Mouse (Mus musculus) midbrain, embryonic 14.5 days (tissue): ENCODE results near the gene Nhlh1. TPM values are rescaled to one million over a fixed set of nuclear protein-coding genes. Genes with fewer than 3 reads are reported as not detected.

Experiments used
- ATAC-seq: fragments of 200-750 bp; cut with Nextera tagmentation; 2 replicates; pipeline ENCODE4 v1.8.0; 2017; ENCODE audit warnings: moderate number of reproducible peaks, moderate library complexity; ENCODE audit not compliant: low FRiP score, low TSS enrichment
- DNase-seq: peaks from one replicate; pipeline ENCODE4 v3.0.0-alpha.2; 2015
- H3K27ac ChIP-seq: fragments of 300-500 bp; sonication (generic); replicated peaks from 2 replicates; pipeline ENCODE4 v1.5.1; 2014; ENCODE audit warnings: mild to moderate bottlenecking, low read depth, low read length, moderate library complexity
- H3K27me3 ChIP-seq: fragments of 300-500 bp; sonication (generic); 2 replicates; pipeline ENCODE4 v1.6.1; 2014; ENCODE audit warnings: low read length, control low read depth, mixed read lengths; ENCODE audit not compliant: control insufficient read depth, insufficient read depth
- H3K36me3 ChIP-seq: fragments of 300-500 bp; sonication (generic); 2 replicates; pipeline ENCODE4 v1.6.1; 2014; ENCODE audit warnings: low read length, control low read depth; ENCODE audit not compliant: control insufficient read depth, insufficient read depth
- H3K4me1 ChIP-seq: fragments of 300-500 bp; sonication (generic); 2 replicates; pipeline ENCODE4 v1.6.1; 2014; ENCODE audit warnings: mild to moderate bottlenecking, antibody characterized with exemption, low read length, control low read depth; ENCODE audit not compliant: control insufficient read depth, insufficient read depth
- H3K4me2 ChIP-seq: fragments of 300-500 bp; sonication (generic); 2 replicates; pipeline ENCODE4 v1.6.1; 2014; ENCODE audit warnings: mild to moderate bottlenecking, low read length, moderate library complexity
- H3K4me3 ChIP-seq: fragments of 300-500 bp; sonication (generic); replicated peaks from 2 replicates; pipeline ENCODE4 v1.5.1; 2014; ENCODE audit warnings: low read depth, low read length
- H3K9ac ChIP-seq: fragments of 300-500 bp; sonication (generic); replicated peaks from 2 replicates; pipeline ENCODE4 v1.6.1; 2014; ENCODE audit warnings: mild to moderate bottlenecking, low read length, moderate library complexity
- H3K9me3 ChIP-seq: fragments of 300-500 bp; sonication (generic); 2 replicates; pipeline ENCODE4 v1.6.1; 2016; ENCODE audit warnings: low read length, control low read depth, mixed read lengths; ENCODE audit not compliant: control insufficient read depth
- WGBS: fragments of 180-500 bp; shearing (Covaris S2); extraction: QIAGEN DNeasy Blood & Tissue Kit; methylation state at CpG from one replicate; pipeline ENCODE4 v1.1.7; 2014; 5-methylcytosine and 5-hydroxymethylcytosine counted together
- polyA plus RNA-seq: library from polyadenylated mRNA; unstranded; fragments of >200 nt; fragmentation: Nextera tagmentation; extraction: Ambion mirVana; gene quantifications from 2 replicates; pipeline ENCODE4 v1.2.1, GENCODE M21; 2014

Gene Nhlh1
- polyA plus RNA-seq, 1 experiment from 2014 or later = 5.5 TPM

- Histone ChIP-seq H3K27ac (peak within 1 kb of the TSS; percentile 88), H3K4me2 (peak within 1 kb of the TSS; percentile 64), H3K9ac (peak within 1 kb of the TSS; percentile 83), H3K4me1 (peaks cover 21% of the 10 kb centered on the region), H3K27me3 (no peaks in the 10 kb centered on the region), H3K4me3 (peak within 1 kb of the TSS; percentile 71), H3K9me3 (no peaks in the 10 kb centered on the region), H3K36me3 (peaks cover 29% of the 10 kb centered on the region)
- WGBS = under 1% methylated on average over 40 of the region's 40 CpGs
- peak; percentile 98 for DNase-seq
- ATAC-seq = peak; percentile 97
These were observed 24.9 kb upstream of the Nhlh1 start, which contains the start of the genes Copa and Ncstn for GRCm38 (mm10) chr1:172082101-172082898. Gene Copa, plus strand, starts transcription at chr1:172082529. Gene Ncstn, minus strand, starts transcription at chr1:172082795.

GRCm38 (mm10) chr1:172077981-172078380 is 20.6 kb upstream of the Nhlh1 start:
- Histone ChIP-seq H3K9me3 (no peaks in the 10 kb centered on the region), H3K36me3 (peaks cover 67% of the 10 kb centered on the region), H3K4me2 (no peak overlapping the region), H3K4me1 (peaks cover 8% of the 10 kb centered on the region; the same call in 1 of the 2 replicates), H3K27me3 (no peaks in the 10 kb centered on the region), H3K9ac (no peak overlapping the region), H3K4me3 (no peak overlapping the region), H3K27ac (no peak overlapping the region)
- ATAC-seq (no peak), DNase-seq (no peak)
- 78% methylated on average over 5 of the region's 5 CpGs for WGBS

GRCm38 (mm10) chr1:172072604-172073003 is 15.2 kb upstream of the Nhlh1 start:
- no peaks in the 10 kb centered on the region for H3K4me1 ChIP-seq
- no peaks in the 10 kb centered on the region for H3K27me3 ChIP-seq
- no peak for DNase-seq
- 96% methylated on average over 7 of the region's 7 CpGs for WGBS
- no peak for ATAC-seq
- no peak overlapping the region for H3K4me3 ChIP-seq
- H3K9me3 ChIP-seq = no peaks in the 10 kb centered on the region
- no peak overlapping the region for H3K4me2 ChIP-seq
- H3K36me3 ChIP-seq = peaks cover 94% of the 10 kb centered on the region
- H3K27ac ChIP-seq = no peak overlapping the region
- no peak overlapping the region for H3K9ac ChIP-seq

DNA sequence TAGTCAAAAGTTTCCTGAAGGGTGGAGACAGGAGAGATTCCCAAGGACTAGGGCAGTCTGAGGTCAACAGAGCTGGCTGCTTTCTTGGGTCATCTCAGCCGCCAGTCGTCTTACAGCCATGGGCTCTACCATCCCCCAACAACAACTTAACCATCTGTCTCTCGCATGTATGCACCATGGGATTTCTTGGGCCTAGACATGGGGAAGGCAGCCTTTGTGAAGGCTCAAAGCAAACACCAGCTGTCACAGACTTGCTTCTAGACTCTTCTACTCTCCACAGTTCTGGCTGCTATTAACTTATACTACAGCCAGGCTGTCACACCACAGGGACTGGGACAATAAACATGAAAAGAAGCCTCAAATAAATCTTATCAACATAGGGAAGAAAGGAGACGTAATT is 14.2 kb upstream of the Nhlh1 start:
- WGBS = 65% methylated on average over 4 of the region's 4 CpGs
- no peak for DNase-seq
- Histone ChIP-seq H3K9ac (no peak overlapping the region), H3K9me3 (no peaks in the 10 kb centered on the region), H3K4me3 (no peak overlapping the region), H3K27ac (no peak overlapping the region), H3K4me1 (no peaks in the 10 kb centered on the region), H3K27me3 (no peaks in the 10 kb centered on the region), H3K36me3 (peaks cover 95% of the 10 kb centered on the region), H3K4me2 (no peak overlapping the region)
- ATAC-seq = no peak

- H3K4me2 ChIP-seq = no peak overlapping the region
- no peak overlapping the region for H3K27ac ChIP-seq
- no peak overlapping the region for H3K9ac ChIP-seq
- DNase-seq (no peak), ATAC-seq (no peak)
- H3K27me3 ChIP-seq = no peaks in the 10 kb centered on the region
- H3K9me3 ChIP-seq = no peaks in the 10 kb centered on the region
- H3K4me3 ChIP-seq = no peak overlapping the region
- 91% methylated on average over 6 of the region's 6 CpGs for WGBS
- H3K4me1 ChIP-seq = no peaks in the 10 kb centered on the region
- peaks cover 100% of the 10 kb centered on the region for H3K36me3 ChIP-seq
These were observed 12.9 kb upstream of the Nhlh1 start for GRCm38 (mm10) chr1:172070227-172070626.

DNA sequence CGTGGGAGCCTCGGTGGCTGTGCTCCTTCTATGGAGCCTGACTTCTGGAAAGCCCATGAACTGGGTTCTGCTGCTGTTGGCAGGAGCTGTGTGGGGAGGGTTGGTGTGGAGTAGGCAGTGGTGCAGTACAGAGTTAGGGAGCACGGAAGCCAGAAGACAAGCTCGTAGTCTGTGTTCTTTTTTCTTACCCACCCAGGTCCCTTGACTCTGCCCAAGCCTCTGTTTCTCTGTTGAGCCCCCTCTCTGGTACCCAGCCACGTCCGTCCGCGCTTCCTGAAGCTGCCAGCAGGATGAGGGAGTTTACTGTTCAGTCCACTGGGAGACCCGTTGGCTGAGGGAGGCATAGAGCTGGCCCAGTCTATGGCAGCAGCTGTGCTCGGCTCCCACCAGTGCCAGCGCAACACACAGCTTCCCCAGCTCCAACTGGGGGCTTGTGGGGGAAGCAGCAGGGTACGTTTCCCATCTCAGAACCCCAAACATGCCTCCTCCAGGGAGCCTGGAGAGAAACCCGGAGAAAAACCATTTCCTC is 7.3 kb upstream of the Nhlh1 start:
- H3K36me3 ChIP-seq = peaks cover 57% of the 10 kb centered on the region
- 48% methylated on average over 13 of the region's 13 CpGs for whole genome bisulfite sequencing
- H3K27me3 ChIP-seq = no peaks in the 10 kb centered on the region
- peak overlapping the region; percentile 55 for H3K27ac ChIP-seq
- ATAC-seq (peak; percentile 53), DNase-seq (peak; percentile 50)
- H3K4me3 ChIP-seq = no peak overlapping the region
- H3K9ac ChIP-seq = no peak overlapping the region
- 0 out of 2 replicates have a peak, but pooled peaks cover 13% of the 10 kb centered on the region for H3K4me1 ChIP-seq
- no peaks in the 10 kb centered on the region for H3K9me3 ChIP-seq
- H3K4me2 ChIP-seq = no peak overlapping the region

- H3K4me2 ChIP-seq = no peak overlapping the region
- no peaks in the 10 kb centered on the region for H3K27me3 ChIP-seq
- no peak overlapping the region for H3K27ac ChIP-seq
- 69% methylated on average over 4 of the region's 4 CpGs for WGBS
- H3K9me3 ChIP-seq = no peaks in the 10 kb centered on the region
- no peak for ATAC-seq
- H3K9ac ChIP-seq = no peak overlapping the region
- H3K4me1 ChIP-seq = peaks cover 20% of the 10 kb centered on the region; the same call in 1 of the 2 replicates
- no peak for DNase-seq
- peaks cover 45% of the 10 kb centered on the region for H3K36me3 ChIP-seq
- H3K4me3 ChIP-seq = no peak overlapping the region
These were observed 6.1 kb upstream of the Nhlh1 start for GRCm38 (mm10) chr1:172063291-172064023.

DNA sequence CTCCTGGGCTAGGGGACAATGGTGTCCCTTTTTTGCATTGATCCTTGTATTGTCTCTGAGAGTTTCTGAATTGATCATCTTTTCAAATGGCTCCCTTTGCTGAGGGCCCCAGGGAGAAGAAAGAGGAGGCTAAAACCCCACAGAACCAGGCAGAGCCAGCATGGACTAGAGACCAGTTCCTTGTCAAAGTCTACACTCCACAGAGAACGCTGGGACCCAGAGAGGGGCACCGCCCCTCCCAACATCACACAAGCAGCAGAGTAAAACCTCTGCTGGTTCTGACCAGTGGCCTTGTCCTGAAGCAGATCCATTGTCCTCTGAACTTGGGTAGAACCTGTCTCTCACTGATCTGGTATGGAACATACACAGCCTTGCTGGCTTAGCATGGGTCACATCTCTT is 4.7 kb upstream of the Nhlh1 start:
- DNase-seq (no peak), ATAC-seq (no peak)
- no peaks in the 10 kb centered on the region for H3K9me3 ChIP-seq
- no peaks in the 10 kb centered on the region for H3K27me3 ChIP-seq
- H3K27ac ChIP-seq = no peak overlapping the region
- peaks cover 31% of the 10 kb centered on the region for H3K36me3 ChIP-seq
- H3K4me3 ChIP-seq = no peak overlapping the region
- H3K4me2 ChIP-seq = no peak overlapping the region
- H3K9ac ChIP-seq = no peak overlapping the region
- H3K4me1 ChIP-seq = peaks cover 34% of the 10 kb centered on the region; the same call in 1 of the 2 replicates
- 83% methylated on average over 2 of the region's 2 CpGs for WGBS
